Mouse (Mus musculus) T-helper 2 cell (primary cell): Measurements from ENCODE around the gene Glb1.

ENCODE experiments used
- in situ Hi-C: fragments of 300-600 bp; cut with MboI, MseI; formaldehyde crosslinking; loops from one replicate; pipeline ENCODE4 v1.15.1; 2025; ENCODE audit warnings: high pct_unique_total_duplicates

Gene Glb1

DNA sequence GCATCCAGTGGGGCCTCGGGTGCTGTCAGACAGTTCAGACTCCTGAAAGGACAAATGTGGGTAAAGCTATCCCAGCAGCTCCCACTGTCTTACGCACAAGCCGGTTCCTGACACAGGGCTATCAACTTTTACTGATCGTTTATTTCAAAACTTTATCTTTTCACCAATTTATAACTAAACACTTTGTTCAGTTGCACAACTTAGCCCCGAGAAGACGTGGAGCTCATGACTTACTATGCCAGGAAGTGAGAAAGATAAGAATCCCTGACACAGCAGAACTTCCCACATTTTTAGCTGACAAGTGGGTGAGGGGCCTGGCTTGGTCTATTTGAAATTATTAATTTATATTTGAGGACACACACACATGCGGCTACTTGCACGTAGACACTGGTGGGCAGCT is 6.2 kb upstream of the Glb1 start:
- in situ Hi-C loops: no loop called here

DNA sequence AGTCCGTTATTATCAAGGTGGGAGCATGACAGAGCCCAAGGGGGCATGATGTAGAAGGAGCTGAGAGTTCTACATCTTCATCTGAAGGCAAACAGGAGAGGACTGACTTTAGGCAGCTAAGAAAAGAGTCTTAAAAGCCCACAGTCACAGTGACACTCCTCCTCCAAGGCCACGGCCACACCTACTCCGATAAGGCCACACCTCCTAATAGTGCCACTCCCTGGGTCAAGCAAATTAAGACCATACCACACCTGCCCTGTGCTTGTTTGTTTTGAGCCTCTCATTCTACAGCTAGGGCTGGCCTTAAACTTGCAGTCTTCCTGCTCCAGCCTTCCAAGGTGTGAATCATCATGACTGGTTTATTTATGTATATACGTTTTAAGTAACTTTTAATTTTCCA is 5.6 kb upstream of the Glb1 start:
- in situ Hi-C loops: no loop called here

DNA sequence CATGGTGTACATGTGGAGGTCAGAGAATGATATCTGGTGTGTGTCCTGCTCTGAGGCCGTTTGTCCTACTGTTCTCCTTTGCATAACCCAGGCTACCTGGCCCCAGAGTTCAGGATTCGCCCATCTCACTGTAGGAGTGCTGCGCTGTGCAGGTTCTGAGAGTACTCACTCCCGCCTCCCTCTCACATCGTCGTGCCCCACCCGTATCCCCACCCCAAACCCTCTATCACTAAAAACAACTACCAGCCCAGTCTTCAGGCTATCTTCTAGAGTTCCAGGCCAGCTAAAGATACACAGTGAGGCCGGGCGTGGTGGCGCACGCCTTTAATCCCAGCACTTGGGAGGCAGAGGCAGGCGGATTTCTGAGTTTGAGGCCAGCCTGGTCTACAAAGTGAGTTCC is 1.2 kb upstream of the Glb1 start:
- in situ Hi-C loops: no loop called here

DNA sequence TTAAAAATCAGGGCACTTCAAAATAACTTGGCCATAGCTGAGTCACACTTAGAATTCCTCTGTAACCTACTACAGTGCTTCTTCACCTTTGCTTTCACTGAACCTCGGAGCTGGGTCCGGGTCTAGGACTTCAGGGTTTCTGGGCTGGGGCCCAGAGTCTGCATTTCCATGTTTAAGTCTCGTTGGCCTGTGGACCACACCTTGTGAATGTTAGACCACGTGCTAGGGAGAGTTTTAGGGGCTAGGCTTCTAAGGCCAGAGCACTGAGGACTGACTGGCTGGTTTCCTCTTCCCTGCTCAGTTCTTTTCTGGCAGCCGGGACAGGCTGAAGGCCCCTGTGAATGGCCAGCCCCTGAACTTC is 308 bp upstream of the Glb1 start:
- in situ Hi-C loops: no loop called here

DNA sequence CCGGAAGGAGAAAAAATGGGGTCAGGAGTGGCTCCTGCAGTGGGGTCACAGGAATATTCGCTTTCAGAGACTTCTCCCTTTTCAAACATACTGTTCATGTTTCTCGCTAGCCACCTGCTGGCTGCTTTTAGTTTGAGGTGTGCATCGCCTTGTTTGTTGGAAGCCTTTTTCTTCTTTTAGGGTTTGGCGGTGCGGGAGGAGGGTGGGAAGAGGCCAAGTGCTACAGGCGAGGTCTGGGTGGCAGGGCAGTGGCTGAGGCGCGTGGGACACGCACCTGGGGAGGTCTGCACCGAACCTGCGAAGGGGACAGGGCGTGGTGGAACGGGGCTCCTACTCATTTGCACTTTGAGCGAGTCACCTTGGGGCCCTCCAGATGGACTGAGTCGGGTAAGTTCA is 807 bp downstream of the Glb1 start:
- in situ Hi-C loops: no loop called here

DNA sequence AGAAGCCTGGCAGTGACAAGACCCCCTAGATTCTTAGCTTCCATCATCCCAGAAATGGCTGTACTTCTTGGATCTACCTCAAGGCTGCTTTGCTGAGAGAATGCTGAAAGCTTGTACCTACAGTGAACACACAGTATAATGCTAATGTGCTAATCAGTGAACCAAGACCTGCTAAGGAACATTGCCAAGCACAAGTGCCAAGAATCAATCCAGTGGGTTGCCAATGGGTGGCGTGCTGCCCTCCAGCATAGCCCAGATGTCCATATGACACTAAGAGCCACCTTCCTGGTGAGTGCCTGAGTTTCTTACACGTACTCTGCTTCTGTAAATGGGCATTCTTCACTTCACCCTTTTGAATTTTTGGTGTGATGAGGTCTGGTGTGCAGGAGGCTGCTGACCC is 6.8 kb downstream of the Glb1 start:
- in situ Hi-C loops: no loop called here

DNA sequence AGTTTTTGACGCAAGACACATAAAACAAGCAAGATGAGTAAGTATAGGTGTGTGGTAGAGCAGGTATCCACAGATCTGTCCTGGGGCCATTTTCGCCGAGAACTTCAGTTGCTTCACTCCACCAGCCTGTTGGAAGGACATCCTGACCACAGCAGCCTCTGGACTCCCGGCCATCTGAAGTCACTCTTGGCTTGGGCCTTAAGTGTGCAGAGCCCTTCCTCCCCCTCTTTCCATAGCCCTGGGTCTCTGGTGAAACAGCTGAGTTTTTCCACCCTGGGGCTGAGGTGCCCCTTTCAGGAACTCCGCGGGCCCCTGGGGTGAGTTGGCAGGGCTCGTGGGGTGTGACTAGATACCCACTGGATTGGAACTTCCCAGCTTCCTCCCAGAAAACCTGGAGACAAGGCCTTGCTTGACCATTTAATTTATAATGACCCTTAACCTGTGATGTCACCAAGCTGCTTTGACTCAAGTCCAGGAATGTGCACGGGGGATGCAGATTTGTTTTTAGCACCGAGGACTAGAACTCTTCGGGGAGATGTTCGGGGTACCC is 9.5 kb downstream of the Glb1 start:
- in situ Hi-C loops: no loop called here

DNA sequence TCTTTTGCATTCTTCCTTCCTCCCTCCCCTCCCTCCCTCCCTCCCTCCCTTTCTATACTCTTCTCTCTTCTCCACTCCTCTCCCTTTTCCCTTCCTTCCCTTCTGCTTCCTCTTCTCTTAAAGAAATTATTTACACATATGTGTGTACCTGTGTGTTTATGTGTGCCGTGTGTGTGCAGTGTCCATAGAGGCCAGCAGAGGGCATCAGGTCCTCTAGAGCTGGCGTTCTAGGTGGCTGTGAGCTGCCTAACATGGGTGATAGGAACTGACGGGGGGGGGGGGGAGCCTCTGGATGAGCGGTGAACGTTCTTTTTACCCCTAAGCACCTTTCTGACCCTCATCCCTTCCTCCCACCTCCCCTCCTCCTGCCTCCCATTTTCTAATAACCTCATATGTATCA is 10.4 kb downstream of the Glb1 start:
- in situ Hi-C loops: no loop called here

DNA sequence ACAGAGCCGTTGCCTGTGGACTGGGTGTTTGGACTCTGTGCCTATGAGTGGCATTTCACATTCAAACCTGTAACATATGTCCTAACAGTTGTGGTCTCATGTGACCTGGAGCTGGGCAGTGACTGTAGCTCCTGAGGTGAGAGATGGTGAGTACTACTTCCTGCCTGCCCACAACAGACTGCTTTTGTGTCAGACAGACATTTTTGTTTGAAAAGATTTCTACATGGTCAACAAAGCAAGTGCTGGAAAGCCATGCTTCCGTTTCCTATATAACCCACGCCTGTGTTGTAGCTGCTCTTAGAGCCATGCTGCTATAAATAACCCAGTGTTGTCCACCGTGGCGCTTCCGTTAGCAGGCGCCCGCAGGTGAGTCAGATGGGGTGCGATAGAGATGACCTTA is 11.5 kb downstream of the Glb1 start:
- in situ Hi-C loops: no loop called here

DNA sequence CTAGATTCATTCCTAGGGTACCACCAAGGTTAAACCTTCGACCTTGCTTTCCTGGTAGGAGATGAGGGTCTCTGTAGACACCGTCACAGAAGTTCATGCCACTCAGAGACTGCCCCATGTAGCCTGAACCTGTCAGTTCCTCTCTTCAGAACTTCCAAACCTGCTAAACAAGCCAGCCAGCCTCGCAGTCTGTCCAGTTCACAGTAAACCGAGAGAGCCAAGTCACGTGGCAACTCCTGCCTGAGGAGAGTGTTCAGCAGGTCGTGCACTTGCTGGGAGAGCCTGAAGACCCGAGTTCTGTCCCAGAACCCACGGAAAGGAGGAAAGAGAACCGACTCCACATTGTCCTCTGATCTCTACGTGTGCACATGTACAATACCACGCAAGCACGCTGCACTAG is 13.0 kb downstream of the Glb1 start:
- in situ Hi-C loops: no loop called here

DNA sequence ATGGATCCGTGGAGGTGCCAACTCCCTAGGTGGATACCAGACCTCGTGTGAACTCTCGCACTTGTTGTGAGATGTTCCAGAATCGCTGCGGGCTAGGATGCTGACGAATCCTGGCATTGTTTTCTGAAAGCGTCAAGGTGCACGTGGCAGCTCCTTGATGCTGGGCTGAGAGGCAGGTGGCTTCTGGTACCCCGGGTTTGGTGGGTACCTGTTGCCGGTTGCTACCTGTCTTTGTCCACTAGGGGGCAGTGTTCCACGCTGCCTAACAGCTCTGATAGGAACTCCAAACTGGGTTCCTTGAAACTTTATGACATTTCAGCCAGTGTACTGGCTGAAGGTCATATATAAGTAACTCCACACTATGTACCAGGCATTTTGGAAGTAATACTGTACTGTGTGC is 14.8 kb downstream of the Glb1 start:
- in situ Hi-C loops: loop anchor here (5.0 kb wide), 2 partner anchors 82 to 167 kb away; no protein-coding TSS in a partner anchor

DNA sequence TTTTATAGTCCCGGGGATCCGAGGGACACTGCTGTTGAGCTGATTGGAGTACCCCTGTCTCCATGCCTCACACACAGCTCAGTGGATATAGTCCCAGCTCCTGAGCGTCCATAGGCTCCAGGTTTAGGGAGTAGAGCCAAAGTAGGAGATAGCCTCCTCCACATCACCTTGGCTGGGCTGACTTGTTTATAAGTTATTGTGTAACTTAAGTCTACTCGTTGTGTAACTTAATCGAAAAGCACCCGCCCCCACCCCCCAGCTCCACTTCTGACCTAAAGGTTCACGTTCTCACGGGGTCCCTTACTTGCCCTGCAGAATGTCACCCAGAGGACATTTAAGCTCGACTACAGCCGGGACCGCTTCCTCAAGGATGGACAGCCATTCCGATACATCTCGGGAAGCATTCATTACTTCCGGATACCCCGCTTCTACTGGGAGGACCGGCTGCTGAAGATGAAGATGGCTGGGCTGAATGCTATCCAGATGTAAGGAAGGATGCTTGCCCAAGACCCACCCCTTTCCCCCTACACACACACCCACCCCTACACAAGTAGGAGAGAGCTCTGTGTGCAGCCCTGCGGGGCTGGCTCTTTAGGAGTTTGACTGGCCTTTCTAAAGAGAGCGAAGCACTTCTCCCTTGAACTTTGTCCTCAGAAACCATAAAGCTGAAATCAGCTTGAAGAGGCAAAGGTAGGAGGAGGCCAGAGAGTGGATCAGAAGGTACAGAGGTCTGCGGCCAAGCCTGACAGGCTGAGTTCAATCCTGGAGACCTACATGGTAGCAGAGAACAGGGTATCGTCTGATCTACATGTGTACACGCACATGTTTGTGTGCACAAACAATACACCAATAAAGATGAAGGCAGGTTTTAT is 16.0 kb downstream of the Glb1 start:
- in situ Hi-C loops: loop anchor here (5.0 kb wide), 2 partner anchors 80 to 165 kb away; no protein-coding TSS in a partner anchor

DNA sequence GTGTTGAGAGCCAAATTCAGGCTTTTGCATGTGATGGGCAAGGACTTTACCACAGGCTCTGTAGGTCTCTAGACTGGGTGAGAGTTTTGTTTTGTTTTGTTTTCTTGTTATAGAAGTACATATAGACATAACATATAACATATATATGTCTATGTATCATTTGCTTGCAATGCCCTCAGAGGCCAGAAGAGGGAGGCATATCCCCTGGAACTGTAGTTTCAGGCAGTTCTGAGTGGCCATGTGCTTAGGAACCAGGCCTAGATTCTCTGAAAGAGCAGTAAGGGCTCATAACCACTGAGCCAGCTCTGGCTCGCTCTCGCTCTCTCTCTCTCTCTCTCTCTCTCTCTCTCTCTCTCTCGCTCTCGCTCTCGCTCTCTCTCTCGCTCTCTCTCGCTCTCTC is 17.3 kb downstream of the Glb1 start:
- in situ Hi-C loops: loop anchor here (5.0 kb wide), 2 partner anchors 79 to 164 kb away; no protein-coding TSS in a partner anchor

DNA sequence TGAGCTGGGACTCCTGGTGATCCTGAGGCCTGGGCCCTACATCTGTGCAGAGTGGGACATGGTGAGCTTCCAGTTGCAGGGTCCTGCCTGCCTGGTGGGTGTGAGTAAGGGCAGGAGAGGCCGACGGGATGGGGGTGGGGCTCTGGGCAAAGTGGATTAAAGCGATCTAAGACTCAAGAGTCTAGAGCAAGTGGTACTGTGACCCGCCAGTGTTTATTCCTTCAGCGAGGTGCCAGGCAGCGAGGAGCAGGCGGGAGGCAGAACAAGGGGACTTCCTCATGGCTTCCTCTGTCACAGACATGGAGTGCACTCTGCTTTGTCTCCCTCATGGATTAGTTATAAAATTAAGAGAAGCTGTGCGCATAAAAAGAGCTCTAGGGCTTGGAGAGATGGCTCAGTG is 19.6 kb downstream of the Glb1 start:
- in situ Hi-C loops: no loop called here

DNA sequence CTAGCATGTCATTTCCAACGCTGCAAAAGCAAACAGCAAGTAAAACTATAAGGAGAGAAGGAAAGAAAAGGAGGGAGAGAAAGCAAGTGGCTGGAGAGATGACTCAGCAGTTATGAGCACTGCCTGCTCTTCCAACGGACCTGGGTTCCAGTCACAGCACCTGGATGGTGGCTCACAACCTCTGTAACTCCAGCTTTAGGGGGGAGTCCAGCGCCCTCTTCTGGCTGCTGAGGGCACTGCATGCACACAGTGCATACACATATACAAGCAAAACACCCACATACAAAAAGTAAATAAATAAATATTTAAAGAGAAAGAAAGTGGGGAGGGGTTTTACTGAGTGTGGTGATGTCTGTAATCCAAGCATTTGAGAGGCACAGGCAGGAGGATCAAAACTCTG is 20.2 kb downstream of the Glb1 start:
- in situ Hi-C loops: no loop called here

DNA sequence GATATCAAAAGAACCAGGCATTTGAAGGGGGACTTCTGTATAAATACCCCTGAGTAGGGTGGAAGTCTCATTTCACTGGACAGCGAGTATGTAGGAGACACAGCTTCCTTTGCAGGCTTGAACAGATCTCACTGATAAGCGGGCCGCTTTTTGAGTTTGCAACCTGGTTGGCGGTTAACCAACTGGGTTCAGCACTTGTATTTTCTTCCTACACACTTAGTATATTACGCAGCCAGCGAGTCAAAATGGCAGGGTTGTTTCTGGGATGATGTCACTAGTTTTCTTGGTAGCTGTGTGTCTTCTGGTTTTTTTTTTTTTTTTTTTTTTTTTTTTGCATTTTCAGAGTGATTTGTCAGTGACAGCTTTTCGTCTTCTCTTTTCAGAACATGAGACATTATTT is 20.9 kb downstream of the Glb1 start:
- in situ Hi-C loops: no loop called here

DNA sequence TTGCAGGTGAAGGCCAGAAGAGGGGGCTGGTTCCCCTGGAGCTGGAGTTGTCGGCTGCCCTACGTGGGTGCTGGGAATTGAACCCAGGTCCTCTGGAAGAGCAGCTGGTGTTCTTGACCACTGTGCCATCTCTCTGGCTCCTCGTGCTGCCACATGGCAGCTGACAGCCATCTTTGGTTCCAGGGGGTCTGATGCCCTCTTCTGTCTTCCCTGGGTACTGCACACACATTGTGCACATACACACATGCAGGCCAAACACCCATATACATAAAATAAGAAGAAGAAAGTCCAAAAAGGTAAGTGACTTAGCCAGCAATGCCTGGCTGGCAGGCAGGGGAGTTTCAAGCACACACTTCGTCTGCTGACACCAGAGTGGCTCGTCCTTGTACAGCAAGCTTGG is 24.7 kb downstream of the Glb1 start:
- in situ Hi-C loops: no loop called here

DNA sequence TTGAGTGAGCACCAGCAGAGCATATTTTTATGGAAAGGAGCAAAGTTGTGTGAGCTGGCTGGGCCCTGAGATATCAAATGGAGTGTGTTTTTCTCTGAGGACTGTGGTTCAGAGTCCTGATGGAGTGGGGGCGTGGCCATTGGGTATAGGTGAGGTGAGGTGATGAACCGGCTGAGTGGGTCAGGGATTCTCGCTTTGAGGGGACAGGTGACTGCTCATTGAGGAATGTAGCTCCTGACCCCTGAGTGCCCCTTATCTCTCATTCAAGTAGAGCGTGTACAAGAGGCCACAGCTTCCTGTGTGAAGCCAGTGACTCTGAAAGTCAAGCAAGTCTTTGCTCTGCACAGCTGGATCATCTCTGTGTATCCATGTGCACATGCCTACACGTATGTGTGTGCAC is 25.3 kb downstream of the Glb1 start:
- in situ Hi-C loops: no loop called here

DNA sequence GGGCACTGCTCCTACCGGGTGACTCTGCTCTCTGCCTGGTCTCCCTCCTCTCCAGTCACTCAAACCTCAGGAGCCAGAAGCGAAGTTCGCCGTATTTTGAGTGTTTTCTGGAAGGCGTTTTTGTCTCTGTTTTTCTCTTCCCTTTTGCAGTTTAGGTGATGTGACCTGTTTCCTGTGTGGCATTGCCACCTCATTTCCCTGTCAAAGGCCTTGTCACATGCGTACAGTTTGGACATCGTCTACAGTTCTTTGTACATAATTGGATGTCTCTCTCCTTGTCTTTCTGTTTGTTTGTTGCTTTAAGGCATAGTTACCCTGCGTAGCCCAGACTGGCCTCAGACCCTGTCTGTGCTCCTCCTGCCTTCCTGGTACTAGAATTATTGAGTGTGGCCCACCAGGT is 26.5 kb downstream of the Glb1 start:
- in situ Hi-C loops: no loop called here

DNA sequence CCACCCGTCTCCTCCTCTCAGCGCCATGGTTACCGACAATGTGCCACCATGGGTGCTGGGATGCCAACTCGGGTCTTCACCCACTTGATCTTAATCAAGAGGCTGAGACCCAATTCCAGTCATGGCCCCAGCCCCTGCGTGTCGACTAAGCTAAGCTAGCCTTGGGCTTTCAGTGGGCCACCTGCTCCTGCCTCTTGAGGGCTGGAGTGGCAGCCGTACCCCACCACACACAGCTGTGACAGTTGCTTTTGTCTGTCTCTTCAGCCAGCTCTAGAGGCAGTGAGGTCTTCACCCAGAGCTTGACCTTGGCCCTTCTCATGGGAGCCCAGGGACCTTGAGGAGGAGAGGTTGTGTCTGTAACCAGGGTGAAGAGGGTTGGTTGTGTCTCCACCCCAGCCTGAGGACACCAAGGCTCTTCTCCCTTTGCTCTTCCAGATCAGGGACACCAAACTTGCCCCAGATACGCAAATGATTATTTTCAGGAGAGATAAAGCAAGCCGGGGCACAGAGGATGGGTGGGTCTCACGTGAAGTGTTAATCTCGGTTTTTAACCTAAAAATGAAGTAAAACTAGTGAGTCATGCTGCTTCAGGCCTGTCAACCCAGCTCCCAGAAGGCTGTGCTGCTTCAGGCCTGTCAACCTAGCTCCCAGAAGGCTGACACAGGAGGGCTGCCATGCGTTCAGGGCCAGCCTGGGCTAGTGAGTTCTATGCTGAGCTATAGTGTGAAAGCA is 27.4 kb downstream of the Glb1 start:
- in situ Hi-C loops: no loop called here

DNA sequence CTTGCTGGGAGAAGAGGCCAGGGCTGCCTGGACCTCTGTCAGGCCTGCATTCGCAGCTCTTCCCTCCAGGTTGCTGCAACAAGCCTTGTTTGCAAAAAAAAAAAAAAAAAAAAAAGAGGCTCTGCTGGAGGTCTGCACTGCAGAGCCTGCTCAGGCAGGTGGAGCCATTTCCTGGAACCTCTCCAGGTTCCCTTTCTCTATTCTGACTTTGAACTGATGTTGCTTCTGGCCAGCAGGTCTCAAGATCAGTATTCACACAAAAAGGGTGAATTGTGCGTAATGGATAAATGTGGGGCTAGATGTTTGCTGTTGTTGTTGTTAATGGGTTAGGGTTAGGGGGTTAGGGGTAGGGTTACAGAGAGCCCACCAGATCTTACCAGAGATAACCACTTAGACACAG is 34.8 kb downstream of the Glb1 start:
- in situ Hi-C loops: no loop called here

DNA sequence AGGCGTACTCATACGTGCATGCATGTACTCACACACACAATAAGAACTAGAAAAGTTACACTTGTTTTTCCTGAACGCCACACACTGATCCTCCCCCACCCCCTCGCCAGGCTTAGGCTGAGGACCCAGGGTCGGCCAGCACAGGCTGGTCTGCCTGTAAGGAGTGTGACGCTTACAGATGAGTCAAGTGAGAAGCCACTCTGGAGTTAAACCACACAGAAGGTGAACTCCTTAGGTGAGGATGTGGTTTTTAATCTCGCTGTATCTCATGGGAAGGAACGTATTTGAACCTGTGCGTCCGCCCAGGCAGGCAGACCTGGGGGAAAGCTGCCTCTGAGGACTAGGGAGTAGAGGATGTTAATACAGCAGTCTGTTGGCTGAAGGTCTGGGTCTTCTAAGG is 39.7 kb downstream of the Glb1 start:
- in situ Hi-C loops: no loop called here

DNA sequence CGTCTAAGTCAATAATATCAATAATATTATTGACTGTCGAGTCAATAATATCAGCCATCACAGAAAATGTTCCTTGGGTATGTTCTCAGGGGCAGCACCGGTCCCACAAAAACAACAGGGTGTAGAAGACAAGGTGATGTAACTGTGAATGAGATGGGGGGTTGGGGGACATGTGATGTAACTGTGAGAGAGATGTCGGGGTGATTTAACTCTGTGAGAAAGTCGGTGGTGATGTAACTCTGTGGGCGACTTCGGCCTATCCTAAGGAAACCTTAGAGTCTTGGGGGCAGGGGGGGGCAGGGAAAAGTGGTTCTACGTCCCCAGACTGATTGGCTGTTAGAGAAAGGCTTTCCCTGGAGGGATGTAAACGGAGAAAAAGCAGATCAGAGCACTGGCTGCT is 41.3 kb downstream of the Glb1 start:
- in situ Hi-C loops: no loop called here
